Mouse (Mus musculus) kidney, postnatal 0 days (tissue): ENCODE measurements at regions not wholly inside any gene's neighbourhood (a gene's known extent, or its start where the extent isn't known, plus 50 kb on each side); places are given as distances from the start of the nearest gene placed in this dataset.

ENCODE experiments used
- ATAC-seq: fragments of 200-750 bp; cut with Nextera tagmentation; replicated peaks from 2 replicates; pipeline ENCODE4 v1.8.0; 2017; ENCODE audit warnings: low read depth, moderate number of reproducible peaks, moderate TSS enrichment, moderate library complexity; ENCODE audit not compliant: low FRiP score
- DNase-seq: peaks from one replicate; pipeline ENCODE4 v3.0.0-alpha.2; 2016; ENCODE audit warnings: low spot score
- H3K27ac ChIP-seq: fragments of 300-500 bp; sonication (generic); 2 replicates; pipeline ENCODE4 v1.5.1; 2014; ENCODE audit warnings: mild to moderate bottlenecking
- H3K27me3 ChIP-seq: fragments of 300-500 bp; sonication (generic); 2 replicates; pipeline ENCODE4 v1.6.1; 2014; ENCODE audit warnings: low read length, mixed read lengths; ENCODE audit not compliant: insufficient read depth
- H3K36me3 ChIP-seq: fragments of 300-500 bp; sonication (generic); 2 replicates; pipeline ENCODE4 v1.6.1; 2014; ENCODE audit warnings: low read length, mixed read lengths; ENCODE audit not compliant: insufficient read depth
- H3K4me1 ChIP-seq: fragments of 300-500 bp; sonication (generic); replicated peaks from 2 replicates; pipeline ENCODE4 v1.6.1; 2014; ENCODE audit warnings: antibody characterized with exemption, low read length, mixed read lengths; ENCODE audit not compliant: insufficient read depth
- H3K4me2 ChIP-seq: fragments of 300-500 bp; sonication (generic); 2 replicates; pipeline ENCODE4 v1.6.1; 2014; ENCODE audit warnings: mild to moderate bottlenecking, low read length, moderate library complexity, mixed read lengths
- H3K4me3 ChIP-seq: fragments of 300-500 bp; sonication (generic); replicated peaks from 2 replicates; pipeline ENCODE4 v1.5.1; 2014; ENCODE audit warnings: low read depth, low read length
- H3K9ac ChIP-seq: fragments of 300-500 bp; sonication (generic); 2 replicates; pipeline ENCODE4 v1.6.1; 2014; ENCODE audit warnings: low read depth, low read length
- H3K9me3 ChIP-seq: fragments of 300-500 bp; sonication (generic); replicated peaks from 2 replicates; pipeline ENCODE4 v1.6.1; 2016; ENCODE audit warnings: low read length, inconsistent platforms, mixed read lengths
- CTCF ChIP-seq: IDR thresholded peaks from 2 replicates; pipeline ENCODE4 v1.5.1; 2016; ENCODE audit warnings: antibody characterized with exemption, low read depth, mild to moderate bottlenecking, moderate library complexity
- WGBS: fragments of 180-500 bp; shearing (Covaris S2); extraction: QIAGEN DNeasy Blood & Tissue Kit; methylation state at CpG from one replicate; pipeline ENCODE4 v1.1.7; 2014; 5-methylcytosine and 5-hydroxymethylcytosine counted together

DNA sequence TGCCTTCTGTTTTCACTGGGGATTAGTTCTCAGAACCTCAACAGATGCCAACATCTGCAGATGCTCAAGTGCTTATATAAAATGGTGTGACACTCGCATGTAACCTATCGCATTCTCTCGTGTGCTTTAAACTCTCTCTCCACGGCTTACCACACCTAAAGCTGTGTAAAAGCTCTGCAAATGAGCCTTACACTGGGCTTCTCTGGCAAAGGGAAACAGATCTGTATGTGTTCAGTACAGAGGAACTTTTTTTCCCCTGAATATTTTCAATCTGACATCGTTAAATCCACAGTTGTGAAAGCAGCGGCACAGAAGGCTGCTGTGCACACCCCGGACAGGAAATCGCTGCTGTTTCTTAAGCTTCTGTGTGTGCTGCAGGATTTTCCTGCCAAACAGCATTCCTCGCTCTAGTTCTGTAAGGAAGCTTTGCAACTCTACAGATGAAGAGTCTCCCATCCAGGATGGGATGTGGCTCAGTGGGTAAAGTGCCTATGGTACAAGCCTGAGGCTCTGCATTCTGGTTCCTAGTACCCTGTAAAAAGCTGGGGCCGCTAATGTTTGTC, 206.3 kb downstream of the Sox11 start:
- H3K4me3 ChIP-seq, result no peak overlapping the region
- ATAC-seq (no peak), DNase-seq (peak; percentile 76)
- H3K4me2 ChIP-seq, result no peak overlapping the region
- H3K36me3 ChIP-seq, result no peaks in the 10 kb centered on the region
- no peak for TF ChIP-seq CTCF
- no peak overlapping the region for H3K9ac ChIP-seq
- H3K4me1 ChIP-seq, result 0 out of 2 replicates have a peak, but pooled peaks cover 9% of the 10 kb centered on the region
- 34% methylated on average over 10 of the region's 10 CpGs for WGBS
- no peaks in the 10 kb centered on the region for H3K27me3 ChIP-seq
- H3K27ac ChIP-seq, result no peak overlapping the region
- no peaks in the 10 kb centered on the region for H3K9me3 ChIP-seq

DNA sequence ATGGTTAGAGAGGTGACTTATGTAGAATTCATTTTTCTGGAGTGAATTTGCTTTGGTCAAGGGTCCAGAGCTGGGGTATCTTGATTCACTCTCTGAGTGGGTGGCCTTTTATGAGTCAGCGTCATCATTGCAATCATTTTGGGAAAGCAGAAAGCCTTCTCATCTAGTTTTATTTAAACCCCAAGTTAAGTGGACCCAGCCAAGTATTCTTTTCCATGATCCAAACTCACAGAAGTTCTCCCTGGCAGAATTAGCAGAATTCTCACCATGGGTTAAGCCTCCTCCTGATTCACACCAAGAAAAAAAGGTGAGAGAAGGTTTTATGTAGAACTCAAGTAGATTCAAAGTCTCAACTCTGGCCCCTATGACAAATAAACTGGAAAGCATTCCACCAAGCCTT, 211.8 kb downstream of the Sox11 start:
- DNase-seq, result no peak
- 95% methylated on average over 1 of the region's 1 CpGs for WGBS
- H3K9me3 ChIP-seq, result no peaks in the 10 kb centered on the region
- no peaks in the 10 kb centered on the region for H3K4me1 ChIP-seq
- no peak for ATAC-seq
- no peak overlapping the region for H3K9ac ChIP-seq
- TF ChIP-seq CTCF, result no peak
- no peaks in the 10 kb centered on the region for H3K36me3 ChIP-seq
- no peak overlapping the region for H3K27ac ChIP-seq
- H3K27me3 ChIP-seq, result no peaks in the 10 kb centered on the region
- no peak overlapping the region for H3K4me3 ChIP-seq
- no peak overlapping the region for H3K4me2 ChIP-seq

DNA sequence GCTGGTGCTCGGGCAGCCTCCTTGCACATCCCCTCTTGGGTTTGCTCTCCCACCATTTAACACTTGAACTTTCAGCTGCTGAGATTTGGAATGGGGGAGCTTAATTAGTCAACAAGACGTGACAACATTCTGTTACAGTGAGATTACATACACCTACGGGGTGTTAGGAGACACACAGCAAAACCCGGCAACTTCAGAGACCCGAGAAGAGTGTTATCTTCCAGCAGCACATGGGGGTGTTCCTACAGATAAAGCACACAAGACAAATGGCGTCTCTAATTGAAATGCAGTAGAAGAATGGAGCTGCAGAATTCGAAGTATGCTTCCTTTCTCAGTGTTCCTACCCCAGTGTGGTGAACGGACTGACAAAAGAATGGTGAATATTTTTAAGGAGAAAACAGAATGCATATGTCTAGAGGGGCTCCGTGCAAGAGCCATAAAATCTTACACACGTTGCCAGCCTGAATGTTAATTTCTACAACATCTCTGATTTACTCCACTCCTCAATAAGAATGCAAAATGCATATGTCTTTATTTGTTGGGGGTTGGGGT, 215.2 kb downstream of the Sox11 start:
- ATAC-seq (no peak), DNase-seq (no peak)
- no peak for TF ChIP-seq CTCF
- Histone ChIP-seq H3K27ac (no peak overlapping the region), H3K36me3 (no peaks in the 10 kb centered on the region), H3K9me3 (no peaks in the 10 kb centered on the region), H3K9ac (no peak overlapping the region), H3K27me3 (no peaks in the 10 kb centered on the region), H3K4me1 (no peaks in the 10 kb centered on the region), H3K4me2 (no peak overlapping the region), H3K4me3 (no peak overlapping the region)
- WGBS, result 55% methylated on average over 10 of the region's 10 CpGs

GRCm38 (mm10) chr12:27118581-27118980, 223.8 kb downstream of the Sox11 start:
- H3K4me2 ChIP-seq, result no peak overlapping the region

GRCm38 (mm10) chr12:27115392-27115791, 227.0 kb downstream of the Sox11 start:
- no peak for DNase-seq
- no peak for ATAC-seq
- H3K36me3 ChIP-seq, result no peaks in the 10 kb centered on the region
- H3K4me2 ChIP-seq, result no peak overlapping the region
- no peak overlapping the region for H3K9ac ChIP-seq
- no peak overlapping the region for H3K4me3 ChIP-seq
- H3K27ac ChIP-seq, result no peak overlapping the region
- WGBS, result 83% methylated on average over 6 of the region's 6 CpGs
- no peaks in the 10 kb centered on the region for H3K9me3 ChIP-seq
- TF ChIP-seq CTCF, result no peak
- no peaks in the 10 kb centered on the region for H3K27me3 ChIP-seq
- no peaks in the 10 kb centered on the region for H3K4me1 ChIP-seq

More at GRCm38 (mm10) chr12:27118581-27118980, 223.8 kb downstream of the Sox11 start:
- H3K27ac ChIP-seq, result no peak overlapping the region
- 78% methylated on average over 6 of the region's 6 CpGs for WGBS
- ATAC-seq (no peak), DNase-seq (no peak)
- H3K9ac ChIP-seq, result no peak overlapping the region
- no peaks in the 10 kb centered on the region for H3K9me3 ChIP-seq
- H3K36me3 ChIP-seq, result no peaks in the 10 kb centered on the region
- H3K4me1 ChIP-seq, result no peaks in the 10 kb centered on the region
- no peaks in the 10 kb centered on the region for H3K27me3 ChIP-seq
- no peak for TF ChIP-seq CTCF
- H3K4me3 ChIP-seq, result no peak overlapping the region

- H3K4me3 ChIP-seq, result no peak overlapping the region
- H3K36me3 ChIP-seq, result no peaks in the 10 kb centered on the region
- H3K27me3 ChIP-seq, result no peaks in the 10 kb centered on the region
- ATAC-seq (no peak), DNase-seq (no peak)
- 74% methylated on average over 9 of the region's 9 CpGs for whole genome bisulfite sequencing
- H3K4me2 ChIP-seq, result no peak overlapping the region
- H3K4me1 ChIP-seq, result no peaks in the 10 kb centered on the region
- H3K9ac ChIP-seq, result no peak overlapping the region
- H3K9me3 ChIP-seq, result no peaks in the 10 kb centered on the region
- H3K27ac ChIP-seq, result no peak overlapping the region
- no peak for TF ChIP-seq CTCF
These were observed 237.3 kb downstream of the Sox11 start for GRCm38 (mm10) chr12:27104925-27105571.
